In the genomic region with DNA sequence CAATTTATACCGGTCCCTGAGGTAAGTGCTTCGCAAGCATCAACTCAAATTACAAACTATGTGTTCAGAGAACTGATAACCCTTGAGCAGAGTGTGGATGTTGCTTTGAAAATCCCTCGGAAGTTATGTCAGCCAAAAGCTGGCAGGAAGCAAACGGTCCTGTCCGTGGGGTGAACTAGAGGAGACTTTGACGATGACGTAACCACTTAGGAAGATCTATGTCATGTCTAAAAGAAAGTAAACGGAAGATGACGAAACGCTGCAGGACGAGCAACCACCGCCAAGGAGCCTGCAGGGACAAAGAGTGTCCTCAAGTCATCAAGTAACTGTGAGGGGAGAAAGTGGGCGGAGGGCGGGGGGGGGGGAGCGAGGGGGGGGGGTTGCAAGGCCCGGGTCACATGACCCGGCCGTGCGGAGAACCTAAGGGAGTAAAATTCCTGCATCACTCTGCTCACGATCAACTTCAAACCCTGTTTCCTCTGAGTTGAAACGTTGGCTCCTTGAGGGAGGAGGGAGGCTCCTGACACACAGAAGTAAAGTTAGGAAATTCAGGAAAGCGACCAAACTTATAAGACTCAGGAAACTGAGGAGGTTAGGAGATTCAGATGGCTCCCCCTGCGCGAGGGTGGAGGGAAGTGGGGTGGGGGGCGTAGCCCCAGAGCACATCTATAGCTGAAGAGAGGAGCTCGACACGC, we compare ENCODE assay signal across 8 mouse cellular contexts. TPM values are rescaled to one million over a fixed set of nuclear protein-coding genes. Genes with fewer than 3 reads are reported as not detected.
DNase-seq lines count a peak whose midpoint lies in the region; ATAC-seq and TF ChIP-seq lines count a peak whose summit lies in the region.

No protein-coding gene starts in this region.

- H3K4me3 ChIP-seq in MEL (ENCODE audit: control insufficient read depth in 1 of 2, insufficient read depth in 1 of 2, low read depth in 2 of 2, low read length in 2 of 2) = peak overlapping the region; percentile 71 to 72
- peak overlapping the region; percentile 42 for H3K4me3 ChIP-seq in embryonic facial prominence, embryonic 14.5 days (ENCODE audit: low read depth, low read length)
- peak overlapping the region; percentile 36 for H3K4me3 ChIP-seq in hindbrain, embryonic 11.5 days (ENCODE audit: low read depth, low read length)
- peak overlapping the region; percentile 38 for H3K4me3 ChIP-seq in limb, embryonic 14.5 days (replicated peaks; ENCODE audit: low read length)
- H3K4me3 ChIP-seq in midbrain, embryonic 16.5 days (ENCODE audit: low read depth, low read length) = peak overlapping the region; percentile 29

- H3K9ac ChIP-seq in MEL (ENCODE audit: control insufficient read depth, low read depth, low read length, poor library complexity, severe bottlenecking) = peak overlapping the region; percentile 65
- peak overlapping the region; percentile 67 for H3K9ac ChIP-seq in embryonic facial prominence, embryonic 14.5 days (ENCODE audit: low read depth, low read length)
- H3K9ac ChIP-seq in hindbrain, embryonic 11.5 days (ENCODE audit: low read depth, low read length) = peak overlapping the region; percentile 32; the same call in 1 of the 2 replicates
- peak overlapping the region; percentile 53 for H3K9ac ChIP-seq in limb, embryonic 14.5 days (ENCODE audit: low read depth, low read length, severe bottlenecking)
- no peak overlapping the region for H3K9ac ChIP-seq in midbrain, embryonic 16.5 days (ENCODE audit: low read depth, low read length)

- no peak for TF ChIP-seq CTCF in MEL (IDR thresholded peaks at IDR 0.05 in 2 of 3, conservative IDR thresholded peaks at IDR 0.05 in 1 of 3; ENCODE audit: control insufficient read depth in 1 of 3, insufficient read depth in 1 of 3, low read depth in 2 of 3, low read length in 3 of 3, poor library complexity in 1 of 3, severe bottlenecking in 1 of 3)

- no peaks in the 10 kb centered on the region for H3K9me3 ChIP-seq in MEL (replicated peaks; ENCODE audit: insufficient read depth, low read length)
- no peaks in the 10 kb centered on the region for H3K9me3 ChIP-seq in embryonic facial prominence, embryonic 14.5 days (ENCODE audit: control insufficient read depth, low read length)
- no peaks in the 10 kb centered on the region for H3K9me3 ChIP-seq in hindbrain, embryonic 11.5 days (ENCODE audit: control insufficient read depth, low read length)
- H3K9me3 ChIP-seq in limb, embryonic 14.5 days (ENCODE audit: control insufficient read depth, low read length) = no peaks in the 10 kb centered on the region
- no peaks in the 10 kb centered on the region for H3K9me3 ChIP-seq in midbrain, embryonic 16.5 days (replicated peaks; ENCODE audit: control insufficient read depth, low read length, poor library complexity, severe bottlenecking)

- H3K4me2 ChIP-seq in embryonic facial prominence, embryonic 14.5 days (ENCODE audit: low read depth, low read length) = peak overlapping the region; percentile 79
- peak overlapping the region; percentile 50 for H3K4me2 ChIP-seq in hindbrain, embryonic 11.5 days (replicated peaks; ENCODE audit: low read depth, low read length)
- H3K4me2 ChIP-seq in limb, embryonic 14.5 days (replicated peaks; ENCODE audit: low read depth, low read length, severe bottlenecking) = peak overlapping the region; percentile 70
- H3K4me2 ChIP-seq in midbrain, embryonic 16.5 days (ENCODE audit: low read length) = peak overlapping the region; percentile 59

- no peak for TF ChIP-seq EP300 in MEL (IDR thresholded peaks at IDR 0.05; ENCODE audit: low read depth in 1 of 2, low read length in 2 of 2)

- peaks cover 0 to 4% of the 10 kb centered on the region in 2 experiments; a peak in 1 of 4 replicates for H3K4me1 ChIP-seq in MEL (ENCODE audit: control insufficient read depth in 1 of 2, insufficient read depth in 2 of 2, low read length in 2 of 2)
- no peaks in the 10 kb centered on the region for H3K4me1 ChIP-seq in embryonic facial prominence, embryonic 14.5 days (ENCODE audit: control insufficient read depth, insufficient read depth, low read length)
- 0 out of 2 replicates have a peak, but pooled peaks cover 3% of the 10 kb centered on the region for H3K4me1 ChIP-seq in hindbrain, embryonic 11.5 days (replicated peaks; ENCODE audit: control insufficient read depth, insufficient read depth, low read length)
- peaks cover 3% of the 10 kb centered on the region for H3K4me1 ChIP-seq in limb, embryonic 14.5 days (ENCODE audit: control insufficient read depth, insufficient read depth, low read length)
- H3K4me1 ChIP-seq in midbrain, embryonic 16.5 days (ENCODE audit: control insufficient read depth, insufficient read depth, low read length) = peaks cover 5% of the 10 kb centered on the region; the same call in 1 of the 2 replicates

- peak; percentile 77 for ATAC-seq in embryonic facial prominence, embryonic 14.5 days (ENCODE audit: low read depth)
- ATAC-seq in hindbrain, embryonic 11.5 days (ENCODE audit: low FRiP score) = peak; percentile 65
- peak; percentile 75 for ATAC-seq in limb, embryonic 14.5 days (ENCODE audit: low FRiP score, low read depth)
- ATAC-seq in midbrain, embryonic 16.5 days = no peak
- ATAC-seq in erythroid progenitor cell, adult 5-6 weeks (replicated peaks; ENCODE audit: low FRiP score, poor library complexity, severe bottlenecking) = no peak

- no peaks in the 10 kb centered on the region for H3K79me2 ChIP-seq in MEL (ENCODE audit: control insufficient read depth, insufficient read depth, low read length, poor library complexity)

- 1% methylated on average over 20 of the region's 27 CpGs for WGBS in embryonic facial prominence, embryonic 14.5 days
- WGBS in hindbrain, embryonic 11.5 days = 5% methylated on average over 24 of the region's 27 CpGs
- 4% methylated on average over 22 of the region's 27 CpGs for WGBS in limb, embryonic 14.5 days
- WGBS in midbrain, embryonic 16.5 days = 3% methylated on average over 24 of the region's 27 CpGs

- no peaks in the 10 kb centered on the region for H3K27me3 ChIP-seq in MEL (ENCODE audit: control insufficient read depth in 1 of 2, insufficient read depth in 2 of 2, low read length in 2 of 2)
- no peaks in the 10 kb centered on the region for H3K27me3 ChIP-seq in embryonic facial prominence, embryonic 14.5 days (replicated peaks; ENCODE audit: control insufficient read depth, insufficient read depth, low read length)
- no peaks in the 10 kb centered on the region for H3K27me3 ChIP-seq in hindbrain, embryonic 11.5 days (ENCODE audit: control insufficient read depth, insufficient read depth, low read length)
- no peaks in the 10 kb centered on the region for H3K27me3 ChIP-seq in limb, embryonic 14.5 days (ENCODE audit: control insufficient read depth, insufficient read depth, low read length)
- H3K27me3 ChIP-seq in midbrain, embryonic 16.5 days (ENCODE audit: control insufficient read depth, insufficient read depth, low read depth, low read length) = no peaks in the 10 kb centered on the region

- DNase-seq in 3T3-L1 (ENCODE audit: low read depth, low spot score) (peak; percentile 96), MEL (ENCODE audit: low read depth, low spot score) (peak; percentile 79)
- peak; percentile 79 for DNase-seq in embryonic facial prominence, embryonic 14.5 days (ENCODE audit: low spot score)
- peak; percentile 69 for DNase-seq in hindbrain, embryonic 11.5 days (ENCODE audit: low spot score)
- DNase-seq in limb, embryonic 14.5 days (ENCODE audit: low spot score) = peak; percentile 62
- DNase-seq in urinary bladder, postnatal 4 days (ENCODE audit: low spot score in 2 of 2) = no peak

- H3K27ac ChIP-seq in MEL (ENCODE audit: control insufficient read depth, low read depth, low read length) = peak overlapping the region; percentile 61
- H3K27ac ChIP-seq in embryonic facial prominence, embryonic 14.5 days (replicated peaks; ENCODE audit: low read depth, low read length) = no peak overlapping the region; the same call in 1 of the 2 replicates
- H3K27ac ChIP-seq in hindbrain, embryonic 11.5 days (ENCODE audit: low read depth, low read length) = no peak overlapping the region
- no peak overlapping the region for H3K27ac ChIP-seq in limb, embryonic 14.5 days (replicated peaks; ENCODE audit: low read depth, low read length)
- H3K27ac ChIP-seq in midbrain, embryonic 16.5 days (ENCODE audit: low read length) = no peak overlapping the region

- TF ChIP-seq POLR2A in MEL (IDR thresholded peaks at IDR 0.05; ENCODE audit: control insufficient read depth in 1 of 2, insufficient read depth in 1 of 2, low read depth in 1 of 2, low read length in 2 of 2, poor library complexity in 1 of 2) = no peak
- TF ChIP-seq POLR2A in limb, embryonic 14.5 days (IDR thresholded peaks at IDR 0.05; ENCODE audit: borderline replicate concordance, extremely low read depth, insufficient read depth, insufficient read length) = no peak

- TF ChIP-seq RAD21 in MEL (IDR thresholded peaks at IDR 0.05; ENCODE audit: low read depth, low read length) = no peak

- H3K36me3 ChIP-seq in MEL (ENCODE audit: control insufficient read depth in 1 of 2, insufficient read depth in 2 of 2, low read length in 2 of 2) = no peaks in the 10 kb centered on the region
- H3K36me3 ChIP-seq in embryonic facial prominence, embryonic 14.5 days (ENCODE audit: control insufficient read depth, insufficient read depth, low read length) = no peaks in the 10 kb centered on the region
- H3K36me3 ChIP-seq in hindbrain, embryonic 11.5 days (ENCODE audit: control insufficient read depth, insufficient read depth, low read length) = no peaks in the 10 kb centered on the region
- no peaks in the 10 kb centered on the region for H3K36me3 ChIP-seq in limb, embryonic 14.5 days (ENCODE audit: control insufficient read depth, insufficient read depth, low read length)
- no peaks in the 10 kb centered on the region for H3K36me3 ChIP-seq in midbrain, embryonic 16.5 days (ENCODE audit: control insufficient read depth, insufficient read depth, low read length)

TF ChIP-seq in MEL, 35 proteins besides CTCF, POLR2A, EP300 and RAD21 (continues in another document):
- TF ChIP-seq SIN3A (IDR thresholded peaks at IDR 0.05; ENCODE audit: low read length) = no peak
- TF ChIP-seq USF2 (IDR thresholded peaks at IDR 0.05; ENCODE audit: borderline replicate concordance in 1 of 2, insufficient read depth in 1 of 2, low read depth in 1 of 2, low read length in 2 of 2) = peak in 1 of 2 experiments; percentile 54; a peak in 1 of 4 replicates

RNA-seq across cellular contexts. Expression of a gene that starts 13.5 kb away (rescaled TPM):
- 88.2 and 103 TPM in 2 replicates for total RNA-seq in MEL (2012; rRNA removed)
- polyA plus RNA-seq in MEL (2012; ENCODE audit: insufficient read depth in 1 of 2, insufficient read length in 2 of 2, low read depth in 1 of 2, low replicate concordance in 2 of 2, missing spikeins in 1 of 2) = 10 to 100 TPM in 1 of 2 experiments, not detected in 1; 85.7 TPM
- 125 and 146 TPM in 2 replicates for polyA plus RNA-seq in embryonic facial prominence, embryonic 14.5 days (2014; fragmentation: Nextera tagmentation; extraction: Ambion mirVana)
- 230 and 231 TPM in 2 replicates for polyA plus RNA-seq in hindbrain, embryonic 11.5 days (2014; fragmentation: Nextera tagmentation; extraction: Ambion mirVana)
- 119 and 137 TPM in 2 replicates for polyA plus RNA-seq in limb, embryonic 14.5 days (2012; rRNA removed)
- polyA plus RNA-seq in limb, embryonic 14.5 days (2014; fragmentation: Nextera tagmentation; extraction: Ambion mirVana) = 144 and 153 TPM in 2 replicates
- 140 and 171 TPM in 2 replicates for polyA plus RNA-seq in midbrain, embryonic 16.5 days (2015; fragmentation: Nextera tagmentation; extraction: Ambion mirVana)
- total RNA-seq in erythroid progenitor cell, adult 5-6 weeks (2015; ENCODE audit: low replicate concordance) = 60.5 and 79.2 TPM in 2 replicates
- 83.6 and 119 TPM in 2 replicates for total RNA-seq in erythroid progenitor cell, adult 5-6 weeks (2017; ENCODE audit: low replicate concordance)

Comparison
In these comparisons a context has a peak if more than half of its experiments do, and no peak if none do; other contexts are left out.
1. DNase-seq: peak in 3T3-L1 (single experiment), MEL (single experiment), embryonic facial prominence, embryonic 14.5 days (single experiment), hindbrain, embryonic 11.5 days (single experiment) and limb, embryonic 14.5 days (single experiment); none in urinary bladder, postnatal 4 days (0 of 2).
2. ATAC-seq: peak in embryonic facial prominence, embryonic 14.5 days (single experiment), hindbrain, embryonic 11.5 days (single experiment) and limb, embryonic 14.5 days (single experiment); none in midbrain, embryonic 16.5 days (single experiment) and erythroid progenitor cell, adult 5-6 weeks (single experiment).
3. Peak in every context shown above with its lines, with median percentiles within 50 percentile points of each other: H3K4me3 ChIP-seq and H3K4me2 ChIP-seq.